Mouse (Mus musculus) liver (tissue): ENCODE data around the gene Rasal1.
A peak's percentile ranks its signal among the peaks of the same experiment; 100 is the strongest.

Experiments used
- DNase-seq: peaks from one replicate; pipeline ENCODE4 v3.0.0-alpha.2; 2020; ENCODE audit warnings: mixed read lengths

Rasal1 gene

GRCm38 (mm10) chr5:120696865-120697264 is 48.3 kb downstream of the Rasal1 start:
- DNase-seq = no peak

GRCm38 (mm10) chr5:120698181-120698580 is 49.6 kb downstream of the Rasal1 start:
- DNase-seq = no peak

- DNase-seq = no peak
Measured at GRCm38 (mm10) chr5:120698801-120699391, 50.3 kb downstream of the Rasal1 start.

- no peak for DNase-seq
Measured at GRCm38 (mm10) chr5:120700996-120701790, 52.6 kb downstream of the Rasal1 start.

- DNase-seq = no peak
Measured at GRCm38 (mm10) chr5:120702421-120702820, 53.8 kb downstream of the Rasal1 start.

- no peak for DNase-seq
Measured at GRCm38 (mm10) chr5:120702969-120703368, 54.4 kb downstream of the Rasal1 start.

- DNase-seq = no peak
Measured at GRCm38 (mm10) chr5:120703660-120704059, 55.0 kb downstream of the Rasal1 start.

- DNase-seq = no peak
Measured at GRCm38 (mm10) chr5:120704421-120704820, 55.8 kb downstream of the Rasal1 start.

- no peak for DNase-seq
Measured at GRCm38 (mm10) chr5:120706541-120706940, 57.9 kb downstream of the Rasal1 start.

- DNase-seq = no peak
Measured at GRCm38 (mm10) chr5:120706976-120707375, 58.4 kb downstream of the Rasal1 start.

- no peak for DNase-seq
Measured at GRCm38 (mm10) chr5:120710161-120710825, 61.7 kb downstream of the Rasal1 start.

- DNase-seq = no peak
Measured at GRCm38 (mm10) chr5:120710826-120711248, 62.2 kb downstream of the Rasal1 start.

GRCm38 (mm10) chr5:120711416-120711815 is 62.8 kb downstream of the Rasal1 start:
- no peak for DNase-seq

GRCm38 (mm10) chr5:120711827-120712226 is 63.2 kb downstream of the Rasal1 start, which contains the start of gene Dtx1:
TSS of gene Dtx1 (minus strand) at chr5:120711927.
- DNase-seq = no peak

- no peak for DNase-seq
Measured at GRCm38 (mm10) chr5:120712721-120713120, 64.1 kb downstream of the Rasal1 start.

- DNase-seq = peak; percentile 66
Measured at GRCm38 (mm10) chr5:120714314-120714713, 65.7 kb downstream of the Rasal1 start.

- DNase-seq = no peak
Measured at GRCm38 (mm10) chr5:120717136-120717535, 68.5 kb downstream of the Rasal1 start.

- DNase-seq = no peak
Measured at GRCm38 (mm10) chr5:120718600-120719378, 70.2 kb downstream of the Rasal1 start.

GRCm38 (mm10) chr5:120721005-120721404 is 72.4 kb downstream of the Rasal1 start:
- DNase-seq = no peak

- no peak for DNase-seq
Measured at GRCm38 (mm10) chr5:120725811-120726455, 77.3 kb downstream of the Rasal1 start.
